Mouse (Mus musculus): ENCODE measurements around the gene Nr6a1. TPM values are rescaled to one million over a fixed set of nuclear protein-coding genes. Genes with fewer than 3 reads are reported as not detected.

Gene Nr6a1
- polyA plus RNA-seq, 1 experiment: 4.2 TPM

DNA sequence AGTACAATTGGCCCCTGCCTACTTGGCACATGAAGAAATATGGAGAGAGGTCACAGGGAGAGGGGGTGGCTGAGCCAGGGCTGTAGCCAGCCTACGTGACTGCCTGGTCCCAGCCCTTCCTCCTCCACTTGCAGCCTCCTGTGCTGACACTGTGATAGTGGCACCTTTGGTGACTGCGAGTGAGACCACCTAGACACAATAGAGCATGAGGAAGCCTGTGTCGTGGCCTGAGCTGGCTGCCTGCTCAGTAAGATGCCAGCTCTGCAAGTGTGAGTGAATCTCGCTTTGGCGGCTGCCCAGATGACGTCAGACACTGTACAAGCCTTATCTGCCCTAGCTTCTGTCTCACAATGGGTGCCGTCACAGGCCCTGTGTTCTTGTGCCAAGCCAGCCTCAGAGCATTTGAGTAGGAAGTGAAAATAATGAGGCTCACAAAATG lies 22.8 kb upstream of the Nr6a1 start:
- DNase-seq: no peak
- TF ChIP-seq CTCF (IDR thresholded peaks at IDR 0.05; ENCODE audit: borderline replicate concordance, control insufficient read depth, extremely low read depth, insufficient read depth, low read length, poor library complexity) (no peak), POLR2A (IDR thresholded peaks at IDR 0.05; ENCODE audit: control insufficient read depth, extremely low read depth, insufficient read depth, low read length, poor library complexity) (no peak)
- Histone ChIP-seq H3K36me3 (ENCODE audit: control insufficient read depth, insufficient read depth, low read length) (no peaks in the 10 kb centered on the region), H3K27me3 (ENCODE audit: control insufficient read depth, insufficient read depth, low read length) (no peaks in the 10 kb centered on the region), H3K27ac (ENCODE audit: control insufficient read depth, insufficient read depth, low read length) (no peak overlapping the region), H3K4me3 (ENCODE audit: control insufficient read depth, insufficient read depth, low read length) (no peak overlapping the region), H3K4me1 (replicated peaks; ENCODE audit: control insufficient read depth, insufficient read depth, low read length) (no peaks in the 10 kb centered on the region)
- 86% methylated on average over 7 of the region's 7 CpGs for WGBS

DNA sequence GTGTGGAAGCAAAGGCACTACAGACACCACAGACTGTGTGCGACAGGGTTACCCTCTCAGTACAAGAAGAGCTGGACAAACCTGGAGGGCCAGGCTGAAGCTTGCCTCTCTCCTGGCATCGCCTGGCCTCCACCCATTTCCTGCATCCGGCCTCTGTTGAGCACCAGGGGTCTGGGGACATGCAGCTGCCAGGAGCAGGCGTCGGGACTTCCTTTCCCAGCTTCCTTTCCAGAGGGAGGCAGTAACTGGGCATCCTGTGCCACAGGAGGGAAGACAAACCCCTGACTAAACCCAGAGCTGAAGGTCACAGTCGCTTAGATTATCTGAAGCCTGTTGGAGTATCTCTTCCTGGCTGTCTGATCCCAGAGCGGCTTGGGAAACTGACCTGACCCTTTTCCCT lies 20.1 kb upstream of the Nr6a1 start:
- H3K36me3 ChIP-seq (ENCODE audit: control insufficient read depth, insufficient read depth, low read length): no peaks in the 10 kb centered on the region
- TF ChIP-seq CTCF (IDR thresholded peaks at IDR 0.05; ENCODE audit: borderline replicate concordance, control insufficient read depth, extremely low read depth, insufficient read depth, low read length, poor library complexity) (no peak), POLR2A (IDR thresholded peaks at IDR 0.05; ENCODE audit: control insufficient read depth, extremely low read depth, insufficient read depth, low read length, poor library complexity) (no peak)
- H3K27ac ChIP-seq (ENCODE audit: control insufficient read depth, insufficient read depth, low read length): no peak overlapping the region
- no peak overlapping the region for H3K4me3 ChIP-seq (ENCODE audit: control insufficient read depth, insufficient read depth, low read length)
- no peaks in the 10 kb centered on the region for H3K27me3 ChIP-seq (ENCODE audit: control insufficient read depth, insufficient read depth, low read length)
- 42% methylated on average over 7 of the region's 7 CpGs for WGBS
- no peaks in the 10 kb centered on the region for H3K4me1 ChIP-seq (replicated peaks; ENCODE audit: control insufficient read depth, insufficient read depth, low read length)
- DNase-seq: no peak

DNA sequence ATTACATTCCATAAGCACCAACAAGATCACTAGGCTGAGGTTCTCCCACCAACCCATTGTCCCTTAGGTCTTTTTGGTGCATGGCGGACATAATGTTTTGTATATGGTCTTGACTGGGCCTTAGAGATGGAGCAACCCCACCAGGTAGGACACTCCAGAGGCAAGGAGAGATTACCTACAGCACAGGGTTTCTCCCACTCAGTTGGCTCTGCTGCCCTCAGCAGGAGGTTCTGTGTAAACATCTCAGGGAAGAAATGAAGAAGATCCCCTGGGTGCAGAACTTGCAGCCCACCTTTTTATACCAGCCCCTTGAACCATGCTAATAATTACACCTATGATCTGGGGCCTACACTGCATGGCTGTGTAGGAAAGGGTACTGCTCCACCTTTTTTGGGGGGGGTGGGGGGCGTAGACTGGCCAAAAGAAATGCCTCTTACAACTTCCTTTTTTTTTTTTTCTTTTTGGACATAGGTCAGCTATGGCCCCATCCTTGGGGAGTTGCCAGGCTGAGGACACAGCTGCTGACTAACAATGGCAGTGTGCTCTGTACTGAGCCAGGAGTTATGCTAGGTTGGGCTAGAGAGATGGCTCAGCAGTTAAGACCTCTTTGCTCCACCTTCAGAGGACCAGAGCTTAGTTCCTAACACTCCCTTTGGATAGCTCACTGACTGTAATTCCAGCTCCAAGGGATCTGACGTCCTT lies 17.1 kb upstream of the Nr6a1 start:
- 84% methylated on average over 3 of the region's 3 CpGs for WGBS
- TF ChIP-seq POLR2A (IDR thresholded peaks at IDR 0.05; ENCODE audit: control insufficient read depth, extremely low read depth, insufficient read depth, low read length, poor library complexity) (no peak), CTCF (IDR thresholded peaks at IDR 0.05; ENCODE audit: borderline replicate concordance, control insufficient read depth, extremely low read depth, insufficient read depth, low read length, poor library complexity) (no peak)
- DNase-seq: no peak
- H3K4me1 ChIP-seq (replicated peaks; ENCODE audit: control insufficient read depth, insufficient read depth, low read length): no peaks in the 10 kb centered on the region
- no peak overlapping the region for H3K4me3 ChIP-seq (ENCODE audit: control insufficient read depth, insufficient read depth, low read length)
- no peaks in the 10 kb centered on the region for H3K36me3 ChIP-seq (ENCODE audit: control insufficient read depth, insufficient read depth, low read length)
- H3K27me3 ChIP-seq (ENCODE audit: control insufficient read depth, insufficient read depth, low read length): no peaks in the 10 kb centered on the region
- no peak overlapping the region for H3K27ac ChIP-seq (ENCODE audit: control insufficient read depth, insufficient read depth, low read length)

DNA sequence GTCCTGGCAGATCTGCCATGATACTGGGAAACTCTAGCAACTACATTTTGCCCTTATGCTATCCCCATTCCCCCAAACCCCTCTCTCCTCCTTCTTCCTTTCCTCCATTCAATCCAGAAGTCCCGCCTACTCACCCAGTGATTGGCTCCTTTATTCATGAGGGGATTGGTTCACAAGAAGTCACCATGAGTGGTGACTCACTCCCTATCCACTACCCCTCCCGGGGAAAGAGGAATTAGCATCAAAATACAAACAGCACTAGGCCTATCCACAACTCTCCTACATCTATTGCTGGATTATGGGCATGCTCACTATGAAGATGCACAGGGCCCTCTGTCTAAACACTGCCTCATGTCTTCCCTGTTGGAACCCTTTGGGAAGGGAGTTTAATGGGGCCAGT lies 16.5 kb upstream of the Nr6a1 start:
- DNase-seq: no peak
- H3K27me3 ChIP-seq (ENCODE audit: control insufficient read depth, insufficient read depth, low read length): no peaks in the 10 kb centered on the region
- no peak overlapping the region for H3K4me3 ChIP-seq (ENCODE audit: control insufficient read depth, insufficient read depth, low read length)
- TF ChIP-seq POLR2A (IDR thresholded peaks at IDR 0.05; ENCODE audit: control insufficient read depth, extremely low read depth, insufficient read depth, low read length, poor library complexity) (no peak), CTCF (IDR thresholded peaks at IDR 0.05; ENCODE audit: borderline replicate concordance, control insufficient read depth, extremely low read depth, insufficient read depth, low read length, poor library complexity) (no peak)
- 56% methylated on average over 2 of the region's 2 CpGs for WGBS
- H3K27ac ChIP-seq (ENCODE audit: control insufficient read depth, insufficient read depth, low read length): no peak overlapping the region
- H3K36me3 ChIP-seq (ENCODE audit: control insufficient read depth, insufficient read depth, low read length): no peaks in the 10 kb centered on the region
- no peaks in the 10 kb centered on the region for H3K4me1 ChIP-seq (replicated peaks; ENCODE audit: control insufficient read depth, insufficient read depth, low read length)

DNA sequence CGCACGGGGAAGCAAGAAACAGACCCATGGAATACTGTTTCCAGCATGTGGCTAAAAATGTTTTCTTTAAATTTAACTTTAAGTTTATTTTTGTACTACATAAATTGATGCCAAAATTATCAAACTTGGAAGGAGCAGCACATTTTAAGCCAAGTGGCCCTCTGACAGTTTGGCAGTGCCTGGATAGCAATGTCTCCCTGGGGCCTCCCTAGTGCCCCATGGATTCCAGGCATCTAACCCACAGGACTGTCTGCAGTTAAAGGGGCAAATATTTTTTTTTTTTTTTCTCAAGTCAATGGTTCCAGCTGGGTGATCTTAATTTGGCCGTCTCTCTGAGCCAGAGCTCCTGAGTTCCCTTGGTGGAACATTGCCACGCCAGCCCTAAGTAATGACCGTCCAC lies 15.7 kb upstream of the Nr6a1 start:
- no peak overlapping the region for H3K27ac ChIP-seq (ENCODE audit: control insufficient read depth, insufficient read depth, low read length)
- no peaks in the 10 kb centered on the region for H3K36me3 ChIP-seq (ENCODE audit: control insufficient read depth, insufficient read depth, low read length)
- 93% methylated on average over 5 of the region's 5 CpGs for WGBS
- no peaks in the 10 kb centered on the region for H3K27me3 ChIP-seq (ENCODE audit: control insufficient read depth, insufficient read depth, low read length)
- H3K4me3 ChIP-seq (ENCODE audit: control insufficient read depth, insufficient read depth, low read length): no peak overlapping the region
- no peaks in the 10 kb centered on the region for H3K4me1 ChIP-seq (replicated peaks; ENCODE audit: control insufficient read depth, insufficient read depth, low read length)
- DNase-seq: no peak
- no peak for TF ChIP-seq CTCF (IDR thresholded peaks at IDR 0.05; ENCODE audit: borderline replicate concordance, control insufficient read depth, extremely low read depth, insufficient read depth, low read length, poor library complexity)
- TF ChIP-seq POLR2A (IDR thresholded peaks at IDR 0.05; ENCODE audit: control insufficient read depth, extremely low read depth, insufficient read depth, low read length, poor library complexity): no peak

DNA sequence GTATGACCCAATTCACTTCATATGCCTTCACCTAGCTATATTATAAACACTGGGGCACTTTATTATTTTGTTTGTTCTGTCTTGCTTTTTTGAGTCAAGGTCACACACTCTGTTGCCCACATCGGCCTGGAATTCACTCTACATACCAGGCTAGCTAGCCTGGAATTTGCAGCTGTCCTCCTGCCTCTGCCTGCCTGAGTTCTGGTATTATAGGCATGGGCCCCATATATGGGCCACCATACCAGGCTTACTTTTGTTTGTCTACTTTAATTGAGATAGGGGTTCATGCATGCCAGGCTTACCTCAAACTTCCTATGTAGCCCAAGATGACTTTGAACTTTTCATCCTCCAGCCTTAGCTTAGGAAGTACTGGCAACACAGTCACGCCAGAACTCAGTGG lies 14.4 kb upstream of the Nr6a1 start:
- H3K27ac ChIP-seq (ENCODE audit: control insufficient read depth, insufficient read depth, low read length): no peak overlapping the region
- H3K36me3 ChIP-seq (ENCODE audit: control insufficient read depth, insufficient read depth, low read length): no peaks in the 10 kb centered on the region
- no peak overlapping the region for H3K4me3 ChIP-seq (ENCODE audit: control insufficient read depth, insufficient read depth, low read length)
- TF ChIP-seq CTCF (IDR thresholded peaks at IDR 0.05; ENCODE audit: borderline replicate concordance, control insufficient read depth, extremely low read depth, insufficient read depth, low read length, poor library complexity) (no peak), POLR2A (IDR thresholded peaks at IDR 0.05; ENCODE audit: control insufficient read depth, extremely low read depth, insufficient read depth, low read length, poor library complexity) (no peak)
- WGBS: 75% methylated on average over 2 of the region's 2 CpGs
- no peak for DNase-seq
- H3K4me1 ChIP-seq (replicated peaks; ENCODE audit: control insufficient read depth, insufficient read depth, low read length): no peaks in the 10 kb centered on the region
- no peaks in the 10 kb centered on the region for H3K27me3 ChIP-seq (ENCODE audit: control insufficient read depth, insufficient read depth, low read length)

GRCm38 (mm10) chr2:38941426-38941825 lies 13.9 kb upstream of the Nr6a1 start:
- 89% methylated on average over 14 of the region's 14 CpGs for WGBS
- Histone ChIP-seq H3K4me3 (ENCODE audit: control insufficient read depth, insufficient read depth, low read length) (no peak overlapping the region), H3K27ac (ENCODE audit: control insufficient read depth, insufficient read depth, low read length) (no peak overlapping the region), H3K4me1 (replicated peaks; ENCODE audit: control insufficient read depth, insufficient read depth, low read length) (no peaks in the 10 kb centered on the region), H3K36me3 (ENCODE audit: control insufficient read depth, insufficient read depth, low read length) (no peaks in the 10 kb centered on the region), H3K27me3 (ENCODE audit: control insufficient read depth, insufficient read depth, low read length) (no peaks in the 10 kb centered on the region)
- no peak for TF ChIP-seq CTCF (IDR thresholded peaks at IDR 0.05; ENCODE audit: borderline replicate concordance, control insufficient read depth, extremely low read depth, insufficient read depth, low read length, poor library complexity)
- no peak for DNase-seq
